Comparison of ENCODE assay signal across 14 mouse cellular contexts in the genomic region with DNA sequence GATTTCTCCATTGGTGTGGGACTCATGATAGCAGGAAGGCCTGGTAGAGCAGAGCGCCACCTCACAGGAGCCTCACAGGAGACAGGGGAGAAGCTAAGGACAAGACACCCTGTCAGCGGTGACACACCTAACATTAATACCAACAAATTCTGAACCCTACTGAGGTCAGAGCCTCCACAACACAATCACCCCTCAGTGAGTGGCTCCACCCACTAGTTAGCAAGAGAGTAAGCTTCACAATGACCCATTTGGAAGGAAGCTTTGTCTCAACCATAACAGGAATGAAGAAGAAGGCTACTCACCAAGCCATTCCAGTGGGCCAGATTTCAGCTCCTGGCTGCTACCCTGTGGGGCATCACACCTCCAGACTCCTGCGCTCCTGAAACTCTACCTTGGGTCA.
"Had no signal": no experiment of that assay in that cellular context is flagged by ENCODE, and none has a peak within 500 bp of the region (broad histone marks: within the 10 kb centered on the region; RNA-seq: fewer than 3 reads in every experiment).

No protein-coding gene starts in this region.

- H3K4me2 ChIP-seq: liver, embryonic 13.5 days; midbrain, embryonic 11.5 days; neural tube, embryonic 13.5 days had no signal

- H3K9ac ChIP-seq: liver, embryonic 13.5 days; neural tube, embryonic 13.5 days had no signal

- H3K27me3 ChIP-seq: liver, embryonic 13.5 days; neural tube, embryonic 13.5 days had no signal

- H3K36me3 ChIP-seq: liver, embryonic 13.5 days; neural tube, embryonic 13.5 days had no signal

- DNase-seq: kidney, adult 9 months; kidney, postnatal 25 days; layer of hippocampus, adult 9-11 months; liver, embryonic 13.5 days; lung, adult 2 months; lung, postnatal 14 days; lung, postnatal 4 days; midbrain, embryonic 14.5 days; thymus, adult 18-20 months; thymus, postnatal 36 days had no signal

- H3K9me3 ChIP-seq: liver, embryonic 13.5 days; neural tube, embryonic 13.5 days had no signal

- H3K4me3 ChIP-seq: layer of hippocampus, adult 2 months; liver, embryonic 13.5 days; neural tube, embryonic 13.5 days had no signal

- H3K27ac ChIP-seq: kidney, postnatal 0 days; layer of hippocampus, adult 2 months; liver, embryonic 13.5 days; neural tube, embryonic 13.5 days had no signal
